Mouse (Mus musculus): ENCODE measurements at regions not wholly inside any gene's neighbourhood (a gene's known extent, or its start where the extent isn't known, plus 50 kb on each side); places are given as distances from the start of the nearest gene placed in this dataset.

- TF ChIP-seq CTCF (conservative IDR thresholded peaks at IDR 0.05): no peak
- no peak for DNase-seq (ENCODE audit: low spot score in 2 of 2)
- no peak overlapping the region for H3K4me3 ChIP-seq
- no peak overlapping the region for H3K27ac ChIP-seq
Measured at GRCm38 (mm10) chr7:137841044-137841443, 403.6 kb downstream of the Glrx3 start.

GRCm38 (mm10) chr7:137841456-137842100 lies 404.2 kb downstream of the Glrx3 start:
- no peak overlapping the region for H3K4me3 ChIP-seq
- no peak overlapping the region for H3K27ac ChIP-seq
- TF ChIP-seq CTCF (conservative IDR thresholded peaks at IDR 0.05): peak; percentile 39
- DNase-seq (ENCODE audit: low spot score in 2 of 2): no peak

- Histone ChIP-seq H3K4me3 (no peak overlapping the region), H3K27ac (no peak overlapping the region; the same call in 1 of the 2 replicates)
- no peak for TF ChIP-seq CTCF (conservative IDR thresholded peaks at IDR 0.05)
- DNase-seq (ENCODE audit: low spot score in 2 of 2): peak; percentile 4 to 44
Measured at GRCm38 (mm10) chr7:137847856-137848255, 410.4 kb downstream of the Glrx3 start.

- TF ChIP-seq CTCF (conservative IDR thresholded peaks at IDR 0.05): no peak
- Histone ChIP-seq H3K27ac (no peak overlapping the region), H3K4me3 (no peak overlapping the region)
- no peak for DNase-seq (ENCODE audit: low spot score in 2 of 2)
Measured at GRCm38 (mm10) chr7:137851061-137851460, 413.6 kb downstream of the Glrx3 start.

- Histone ChIP-seq H3K4me3 (no peak overlapping the region), H3K27ac (no peak overlapping the region)
- no peak for DNase-seq (ENCODE audit: low spot score in 2 of 2)
- TF ChIP-seq CTCF (conservative IDR thresholded peaks at IDR 0.05): no peak
Measured at GRCm38 (mm10) chr7:137859681-137860080, 422.3 kb downstream of the Glrx3 start.

GRCm38 (mm10) chr7:137860520-137860919 lies 423.1 kb downstream of the Glrx3 start:
- H3K4me3 ChIP-seq: no peak overlapping the region
- TF ChIP-seq CTCF (conservative IDR thresholded peaks at IDR 0.05): no peak
- no peak overlapping the region for H3K27ac ChIP-seq
- DNase-seq (ENCODE audit: low spot score in 2 of 2): no peak

GRCm38 (mm10) chr7:137864912-137865311 lies 427.5 kb downstream of the Glrx3 start:
- DNase-seq (ENCODE audit: low spot score in 2 of 2): peak in 1 of 2 experiments; percentile 12
- Histone ChIP-seq H3K4me3 (no peak overlapping the region), H3K27ac (no peak overlapping the region)
- TF ChIP-seq CTCF (conservative IDR thresholded peaks at IDR 0.05): 0 out of 2 replicates have a peak, but pooled peaks have one; percentile 9

GRCm38 (mm10) chr7:137865457-137865856 lies 428.0 kb downstream of the Glrx3 start:
- H3K4me3 ChIP-seq: no peak overlapping the region
- no peak overlapping the region for H3K27ac ChIP-seq
- no peak for DNase-seq (ENCODE audit: low spot score in 2 of 2)
- no peak for TF ChIP-seq CTCF (conservative IDR thresholded peaks at IDR 0.05)

GRCm38 (mm10) chr7:137866880-137867279 lies 429.5 kb downstream of the Glrx3 start:
- H3K4me3 ChIP-seq: no peak overlapping the region
- no peak for TF ChIP-seq CTCF (conservative IDR thresholded peaks at IDR 0.05)
- no peak overlapping the region for H3K27ac ChIP-seq
- DNase-seq (ENCODE audit: low spot score in 2 of 2): no peak

GRCm38 (mm10) chr7:137868501-137868900 lies 431.1 kb downstream of the Glrx3 start:
- no peak for TF ChIP-seq CTCF (conservative IDR thresholded peaks at IDR 0.05)
- DNase-seq (ENCODE audit: low spot score in 2 of 2): no peak
- no peak overlapping the region for H3K27ac ChIP-seq

GRCm38 (mm10) chr7:137875306-137875705 lies 437.9 kb downstream of the Glrx3 start:
- no peak for TF ChIP-seq CTCF (conservative IDR thresholded peaks at IDR 0.05)
- DNase-seq (ENCODE audit: low spot score in 2 of 2): no peak
- H3K4me3 ChIP-seq: no peak overlapping the region
- no peak overlapping the region for H3K27ac ChIP-seq

More at GRCm38 (mm10) chr7:137868501-137868900, 431.1 kb downstream of the Glrx3 start:
- H3K4me3 ChIP-seq: no peak overlapping the region

GRCm38 (mm10) chr7:137879296-137879695 lies 441.9 kb downstream of the Glrx3 start:
- Histone ChIP-seq H3K27ac (no peak overlapping the region), H3K4me3 (no peak overlapping the region)
- no peak for DNase-seq (ENCODE audit: low spot score in 2 of 2)
- TF ChIP-seq CTCF (conservative IDR thresholded peaks at IDR 0.05): no peak

GRCm38 (mm10) chr7:137882876-137883275 lies 445.5 kb downstream of the Glrx3 start:
- Histone ChIP-seq H3K27ac (no peak overlapping the region), H3K4me3 (no peak overlapping the region)
- TF ChIP-seq CTCF (conservative IDR thresholded peaks at IDR 0.05): no peak
- no peak for DNase-seq (ENCODE audit: low spot score in 2 of 2)

GRCm38 (mm10) chr7:137883701-137884100 lies 446.3 kb downstream of the Glrx3 start:
- H3K4me3 ChIP-seq: no peak overlapping the region
- no peak for TF ChIP-seq CTCF (conservative IDR thresholded peaks at IDR 0.05)
- H3K27ac ChIP-seq: no peak overlapping the region
- DNase-seq (ENCODE audit: low spot score in 2 of 2): no peak
